Mouse (Mus musculus) heart, embryonic 12.5 days (tissue): Measurements from ENCODE around the gene Gm20388. TPM values are rescaled to one million over a fixed set of nuclear protein-coding genes. Genes with fewer than 3 reads are reported as not detected.
"Not testable (repeated sequence)": the region's sequence is repeated elsewhere in the genome, so short reads cannot be mapped to it uniquely, and the experiment has no call there.

Experiments used
- ATAC-seq: fragments of 200-750 bp; cut with Nextera tagmentation; 2 replicates; pipeline ENCODE4 v1.8.0; 2017; ENCODE audit warnings: moderate TSS enrichment, moderate library complexity; ENCODE audit not compliant: insufficient number of reproducible peaks, low FRiP score
- H3K27ac ChIP-seq: fragments of 300-500 bp; sonication (generic); 2 replicates; pipeline ENCODE4 v1.5.1; 2016; ENCODE audit warnings: mild to moderate bottlenecking, moderate library complexity; ENCODE audit not compliant: poor library complexity, severe bottlenecking
- H3K27me3 ChIP-seq: fragments of 300-500 bp; sonication (generic); replicated peaks from 2 replicates; pipeline ENCODE4 v1.6.1; 2016; ENCODE audit warnings: mild to moderate bottlenecking, moderate library complexity
- H3K36me3 ChIP-seq: fragments of 300-500 bp; sonication (generic); 2 replicates; pipeline ENCODE4 v1.6.1; 2016; ENCODE audit warnings: mild to moderate bottlenecking, moderate library complexity
- H3K4me1 ChIP-seq: fragments of 300-500 bp; sonication (generic); replicated peaks from 2 replicates; pipeline ENCODE4 v1.6.1; 2016; ENCODE audit warnings: mild to moderate bottlenecking
- H3K4me2 ChIP-seq: fragments of 300-500 bp; sonication (generic); 2 replicates; pipeline ENCODE4 v1.6.1; 2016; ENCODE audit warnings: mild to moderate bottlenecking, moderate library complexity
- H3K4me3 ChIP-seq: fragments of 300-500 bp; sonication (generic); 2 replicates; pipeline ENCODE4 v1.5.1; 2016; ENCODE audit warnings: mild to moderate bottlenecking
- H3K9ac ChIP-seq: fragments of 300-500 bp; sonication (generic); 2 replicates; pipeline ENCODE4 v1.6.1; 2016; ENCODE audit warnings: mild to moderate bottlenecking, moderate library complexity
- H3K9me3 ChIP-seq: fragments of 300-500 bp; sonication (generic); replicated peaks from 2 replicates; pipeline ENCODE4 v1.6.1; 2016; ENCODE audit warnings: mild to moderate bottlenecking, moderate library complexity
- WGBS: fragments of 180-500 bp; shearing (Covaris S2); methylation state at CpG from one replicate; pipeline ENCODE4 v1.1.7; 2016; 5-methylcytosine and 5-hydroxymethylcytosine counted together
- polyA plus RNA-seq: library from polyadenylated mRNA; unstranded; fragments of >200 nt; fragmentation: Nextera tagmentation; extraction: Ambion mirVana; gene quantifications from 2 replicates; pipeline ENCODE4 v1.2.1, GENCODE M21; 2016

Gene Gm20388
- polyA plus RNA-seq, 1 experiment from 2014 or later: not detected

GRCm38 (mm10) chr8:123990277-123991049, 4079.8 kb downstream of the Gm20388 start:
- peaks cover 33% of the 10 kb centered on the region for H3K4me1 ChIP-seq
- H3K4me3 ChIP-seq: no peak overlapping the region
- peak overlapping the region; percentile 29; the same call in 1 of the 2 replicates for H3K4me2 ChIP-seq
- ATAC-seq: peak; percentile 46; the same call in 1 of the 2 replicates
- H3K36me3 ChIP-seq: peaks cover 14% of the 10 kb centered on the region
- 35% methylated on average over 13 of the region's 13 CpGs for WGBS
- no peaks in the 10 kb centered on the region for H3K9me3 ChIP-seq
- H3K27ac ChIP-seq: peak overlapping the region; percentile 32
- H3K27me3 ChIP-seq: no peaks in the 10 kb centered on the region
- H3K9ac ChIP-seq: peak overlapping the region; percentile 6; the same call in 1 of the 2 replicates

DNA sequence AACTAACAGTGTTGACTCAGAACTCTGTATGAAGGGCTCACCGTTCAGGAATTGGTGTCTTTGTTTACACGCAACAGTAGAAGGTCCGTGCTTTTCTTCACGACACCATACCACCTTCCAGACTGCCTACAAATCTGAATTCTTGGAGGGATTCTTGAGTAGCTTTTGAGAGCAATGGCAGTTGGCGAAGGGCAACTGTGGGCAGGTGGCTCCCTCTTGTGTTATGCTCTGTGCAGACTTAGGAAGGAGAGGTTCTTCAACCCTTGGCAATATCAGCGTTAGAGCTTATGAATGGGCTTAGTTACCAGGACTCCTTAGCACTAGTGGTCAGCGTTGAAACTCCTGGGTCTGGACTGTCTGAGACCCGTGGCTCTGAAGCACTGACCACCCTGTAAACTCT, 4081.9 kb downstream of the Gm20388 start:
- H3K4me3 ChIP-seq: no peak overlapping the region
- ATAC-seq: no peak
- H3K36me3 ChIP-seq: peaks cover 32% of the 10 kb centered on the region
- H3K4me2 ChIP-seq: no peak overlapping the region
- H3K27me3 ChIP-seq: no peaks in the 10 kb centered on the region
- peaks cover 33% of the 10 kb centered on the region for H3K4me1 ChIP-seq
- no peaks in the 10 kb centered on the region for H3K9me3 ChIP-seq
- no peak overlapping the region for H3K9ac ChIP-seq
- WGBS: 68% methylated on average over 8 of the region's 8 CpGs
- no peak overlapping the region for H3K27ac ChIP-seq

GRCm38 (mm10) chr8:123993597-123993996, 4083.0 kb downstream of the Gm20388 start:
- no peak for ATAC-seq
- Histone ChIP-seq H3K27me3 (no peaks in the 10 kb centered on the region), H3K27ac (no peak overlapping the region), H3K36me3 (peaks cover 39% of the 10 kb centered on the region), H3K9me3 (no peaks in the 10 kb centered on the region), H3K4me2 (no peak overlapping the region), H3K4me3 (no peak overlapping the region), H3K4me1 (peaks cover 28% of the 10 kb centered on the region), H3K9ac (no peak overlapping the region)
- WGBS: 89% methylated on average over 5 of the region's 5 CpGs

- H3K27ac ChIP-seq: no peak overlapping the region
- peaks cover 43% of the 10 kb centered on the region for H3K36me3 ChIP-seq
- H3K9me3 ChIP-seq: no peaks in the 10 kb centered on the region
- no peak overlapping the region for H3K9ac ChIP-seq
- no peak for ATAC-seq
- H3K4me1 ChIP-seq: peaks cover 24% of the 10 kb centered on the region
- H3K27me3 ChIP-seq: no peaks in the 10 kb centered on the region
- no peak overlapping the region for H3K4me2 ChIP-seq
- no peak overlapping the region for H3K4me3 ChIP-seq
- 91% methylated on average over 3 of the region's 3 CpGs for whole genome bisulfite sequencing
These were observed 4083.4 kb downstream of the Gm20388 start for GRCm38 (mm10) chr8:123993997-123994396.

DNA sequence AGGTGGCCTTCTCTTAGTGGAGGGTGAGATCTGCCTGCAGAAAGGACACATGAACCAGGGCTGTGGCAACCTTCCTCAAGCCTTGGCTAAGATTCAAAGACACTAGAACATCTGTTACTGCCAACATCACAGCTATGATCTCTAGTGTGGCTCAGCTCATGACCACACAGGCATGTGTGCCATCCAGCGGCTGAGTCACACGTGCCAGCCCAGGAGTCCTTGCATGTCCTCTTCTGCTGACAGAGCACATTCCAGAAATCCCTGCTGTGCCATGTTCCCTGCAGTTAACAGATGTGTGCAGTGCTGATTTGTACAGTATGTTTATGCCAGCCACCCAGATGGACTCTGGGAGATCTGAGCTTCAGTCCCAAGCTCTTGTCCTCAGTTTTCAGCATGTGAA, 4088.9 kb downstream of the Gm20388 start:
- H3K27ac ChIP-seq: no peak overlapping the region
- no peak overlapping the region for H3K4me2 ChIP-seq
- H3K9me3 ChIP-seq: no peaks in the 10 kb centered on the region
- peaks cover 79% of the 10 kb centered on the region for H3K36me3 ChIP-seq
- peaks cover 5% of the 10 kb centered on the region; the same call in 1 of the 2 replicates for H3K4me1 ChIP-seq
- ATAC-seq: no peak
- WGBS: 78% methylated on average over 2 of the region's 2 CpGs
- H3K9ac ChIP-seq: no peak overlapping the region
- no peaks in the 10 kb centered on the region for H3K27me3 ChIP-seq
- H3K4me3 ChIP-seq: no peak overlapping the region

DNA sequence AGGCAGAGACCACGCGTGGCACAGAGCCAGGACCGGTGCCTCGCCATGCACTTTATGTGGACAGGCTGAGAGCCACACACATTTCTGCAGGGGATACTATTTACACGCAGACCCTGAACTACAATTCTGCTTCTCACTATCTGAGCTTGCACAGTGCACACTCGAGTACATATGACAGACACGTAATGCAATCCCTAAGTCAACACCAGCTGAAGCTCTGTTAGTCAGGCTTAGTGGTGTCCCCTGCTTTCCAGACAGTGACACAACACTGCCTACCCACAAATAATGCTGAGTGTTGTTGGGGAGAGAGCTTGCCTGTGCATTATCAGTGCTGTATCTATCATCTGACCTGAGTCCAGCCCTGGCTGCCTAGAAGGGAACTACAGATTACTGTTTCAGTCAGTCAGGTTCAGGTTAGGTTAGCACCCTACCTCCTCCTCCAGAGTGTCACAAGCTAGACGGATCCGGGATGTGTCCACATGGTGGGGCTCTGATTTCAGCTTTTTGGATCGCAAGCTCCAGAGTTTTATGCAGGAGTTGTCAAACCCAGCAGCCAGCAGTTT, 4092.0 kb downstream of the Gm20388 start:
- H3K36me3 ChIP-seq: peaks cover 87% of the 10 kb centered on the region
- H3K4me1 ChIP-seq: 0 out of 2 replicates have a peak, but pooled peaks cover 3% of the 10 kb centered on the region
- 0 out of 2 replicates have a peak, but pooled peaks have one; percentile 53 for ATAC-seq
- no peak overlapping the region for H3K9ac ChIP-seq
- no peaks in the 10 kb centered on the region for H3K9me3 ChIP-seq
- WGBS: 92% methylated on average over 10 of the region's 10 CpGs
- H3K4me3 ChIP-seq: no peak overlapping the region
- H3K27me3 ChIP-seq: no peaks in the 10 kb centered on the region
- no peak overlapping the region for H3K4me2 ChIP-seq
- H3K27ac ChIP-seq: no peak overlapping the region

DNA sequence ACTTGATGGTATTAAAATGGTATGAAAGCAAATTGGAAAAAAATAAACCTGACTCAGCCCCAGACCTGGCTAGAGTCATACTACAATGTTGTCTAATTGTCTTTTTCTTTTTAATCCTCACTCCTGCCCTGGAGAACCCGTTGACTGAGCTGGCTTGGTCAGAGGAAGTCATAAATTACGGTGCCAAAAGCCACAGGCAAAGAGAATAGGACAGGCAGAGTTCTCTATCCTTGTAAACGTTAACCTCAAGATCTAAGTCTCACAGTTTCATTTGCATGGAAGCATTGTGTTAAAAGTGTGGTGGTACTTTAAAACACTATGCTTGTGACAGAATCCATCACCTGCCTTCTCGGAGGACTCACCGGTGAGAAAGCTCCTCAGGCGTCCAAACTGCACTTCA, 4097.2 kb downstream of the Gm20388 start:
- Histone ChIP-seq H3K4me3 (no peak overlapping the region), H3K4me1 (peaks cover 14% of the 10 kb centered on the region), H3K4me2 (no peak overlapping the region), H3K9ac (no peak overlapping the region), H3K27me3 (no peaks in the 10 kb centered on the region), H3K36me3 (peaks cover 72% of the 10 kb centered on the region), H3K9me3 (no peaks in the 10 kb centered on the region), H3K27ac (no peak overlapping the region)
- 86% methylated on average over 6 of the region's 6 CpGs for WGBS
- ATAC-seq: no peak

DNA sequence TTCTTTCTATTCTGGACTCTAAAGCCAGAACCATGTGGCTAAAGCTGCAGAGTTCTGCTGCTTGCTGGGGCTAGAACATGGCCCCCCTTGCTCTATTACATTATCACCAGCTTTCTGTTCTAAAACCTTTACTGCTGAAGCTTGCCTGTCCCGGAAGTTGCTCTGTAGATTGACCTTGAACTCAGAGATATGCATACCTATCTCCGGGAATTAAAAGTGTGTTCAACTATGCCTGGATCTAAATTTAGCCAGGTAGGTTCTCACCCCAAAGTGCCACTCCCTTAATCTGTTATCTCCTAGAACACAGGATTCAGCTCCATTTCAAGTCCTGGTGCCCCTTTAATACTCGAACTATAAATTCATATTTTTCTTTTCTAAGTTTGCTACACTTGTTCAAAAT, 4100.9 kb downstream of the Gm20388 start:
- peaks cover 17% of the 10 kb centered on the region for H3K4me1 ChIP-seq
- peak overlapping the region; percentile 14; the same call in 1 of the 2 replicates for H3K4me2 ChIP-seq
- H3K9me3 ChIP-seq: no peaks in the 10 kb centered on the region
- 49% methylated on average over 3 of the region's 3 CpGs for WGBS
- H3K9ac ChIP-seq: no peak overlapping the region
- no peak for ATAC-seq
- H3K27me3 ChIP-seq: no peaks in the 10 kb centered on the region
- peaks cover 34% of the 10 kb centered on the region for H3K36me3 ChIP-seq
- H3K27ac ChIP-seq: peak overlapping the region; percentile 42; the same call in 1 of the 2 replicates
- no peak overlapping the region for H3K4me3 ChIP-seq

GRCm38 (mm10) chr8:124011989-124012586, 4101.4 kb downstream of the Gm20388 start:
- H3K27ac ChIP-seq: peak overlapping the region; percentile 42; the same call in 1 of the 2 replicates
- H3K27me3 ChIP-seq: no peaks in the 10 kb centered on the region
- WGBS: 96% methylated on average over 3 of the region's 3 CpGs
- H3K4me1 ChIP-seq: peaks cover 19% of the 10 kb centered on the region
- no peak overlapping the region for H3K4me3 ChIP-seq
- H3K9me3 ChIP-seq: no peaks in the 10 kb centered on the region
- H3K9ac ChIP-seq: no peak overlapping the region
- no peak for ATAC-seq
- H3K4me2 ChIP-seq: no peak overlapping the region
- H3K36me3 ChIP-seq: peaks cover 29% of the 10 kb centered on the region

- H3K36me3 ChIP-seq, ATAC-seq, H3K27me3 ChIP-seq, H3K27ac ChIP-seq, H3K4me3 ChIP-seq, H3K9me3 ChIP-seq, H3K4me2 ChIP-seq, H3K9ac ChIP-seq: not testable (repeated sequence)
- H3K4me1 ChIP-seq: peaks cover 30% of the 10 kb centered on the region
- WGBS: 90% methylated on average over 7 of the region's 7 CpGs
These were observed 4103.7 kb downstream of the Gm20388 start for GRCm38 (mm10) chr8:124014299-124014698.

DNA sequence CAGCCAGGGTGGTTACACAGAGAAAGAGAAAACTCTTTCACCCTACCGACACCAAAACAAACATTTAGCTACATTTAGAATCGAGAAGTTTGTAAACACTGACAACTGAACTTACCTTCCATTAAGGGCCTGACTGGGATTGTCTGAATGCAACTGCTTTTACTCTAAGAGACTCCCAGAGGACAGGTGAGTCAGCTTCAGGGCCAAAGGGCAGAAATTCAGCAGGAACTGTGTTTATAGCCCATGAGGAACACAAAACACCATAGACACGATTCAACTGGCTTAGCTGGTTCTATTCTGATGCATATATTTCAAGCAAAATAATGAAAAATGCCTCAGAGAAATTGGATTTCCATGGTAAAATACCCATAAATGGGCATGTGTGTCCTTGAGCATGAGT, 4104.1 kb downstream of the Gm20388 start:
- peaks cover 3% of the 10 kb centered on the region for H3K36me3 ChIP-seq
- no peak overlapping the region for H3K4me3 ChIP-seq
- H3K27ac ChIP-seq: no peak overlapping the region
- no peaks in the 10 kb centered on the region for H3K9me3 ChIP-seq
- peaks cover 35% of the 10 kb centered on the region for H3K4me1 ChIP-seq
- H3K9ac ChIP-seq: no peak overlapping the region
- ATAC-seq: no peak
- H3K27me3 ChIP-seq: no peaks in the 10 kb centered on the region
- H3K4me2 ChIP-seq: no peak overlapping the region
- 88% methylated on average over 3 of the region's 3 CpGs for WGBS
